Mouse (Mus musculus): Measurements from ENCODE around the gene Pip4k2b. TPM values are rescaled to one million over a fixed set of nuclear protein-coding genes. Genes with fewer than 3 reads are reported as not detected.
A peak's percentile ranks its signal among the peaks of the same experiment; 100 is the strongest.

Gene Pip4k2b
- total and polyA plus RNA-seq, 3 experiments, result 23.3 to 44.0 (median 30.8) TPM

DNA sequence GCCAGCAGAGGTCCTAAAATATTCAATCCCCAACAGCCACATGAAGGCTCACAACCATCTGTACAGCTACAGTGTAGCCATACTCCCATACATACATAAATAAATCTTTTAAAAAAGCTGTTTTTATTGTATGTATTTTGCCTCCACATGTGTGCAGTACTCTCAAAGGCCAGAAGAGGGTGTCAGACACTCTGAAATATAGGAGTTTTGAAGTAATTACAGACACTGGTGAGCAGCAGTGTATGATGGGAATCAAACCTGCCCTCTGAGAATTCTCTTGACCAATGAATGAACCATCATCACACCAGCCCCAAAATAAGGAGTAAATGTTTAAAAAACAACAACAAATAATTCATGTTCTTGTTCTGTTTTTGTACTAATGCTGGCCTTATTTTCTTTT is 17.1 kb upstream of the Pip4k2b start:
- in situ Hi-C loops (cut with MboI; ENCODE audit: low pct_ligation_motif_present, low pct_unique_long_range_greater_than_20kb, low sequenced_read_pairs), result no loop called here
- peaks cover 50 to 75% of the 10 kb centered on the region in 2 experiments for H3K36me3 ChIP-seq (replicated peaks in 1 of 2; ENCODE audit: control insufficient read depth in 1 of 2, insufficient read depth in 1 of 2, low read length in 1 of 2)

DNA sequence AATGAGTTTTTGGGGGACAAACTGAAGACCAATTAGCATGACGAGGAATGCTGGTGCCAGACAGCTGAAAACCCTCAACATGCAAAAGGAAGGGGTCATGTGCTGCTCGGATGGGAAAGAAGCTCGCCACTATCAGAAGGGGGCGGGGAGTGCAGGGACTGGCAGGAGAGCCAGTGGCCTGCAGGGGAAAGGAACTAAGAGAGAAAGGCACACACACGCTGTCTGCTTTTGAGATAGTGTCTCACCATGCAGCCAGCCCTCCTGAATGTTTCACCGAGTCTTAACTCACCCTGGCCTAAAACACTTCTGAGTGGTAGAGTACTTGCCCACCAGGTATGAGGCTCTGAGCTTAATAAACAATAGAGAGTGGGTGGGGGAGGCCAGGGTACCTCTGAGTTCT is 14.4 kb upstream of the Pip4k2b start:
- Histone ChIP-seq H3K9ac (ENCODE audit: insufficient read depth, low read depth) (no peak overlapping the region), H3K4me3 (replicated peaks in 1 of 3; ENCODE audit: low read depth in 2 of 3, low read length in 2 of 3, poor library complexity in 1 of 3) (no peak overlapping the region), H3K27ac (ENCODE audit: insufficient read depth, low read depth) (no peak overlapping the region), H3K4me1 (ENCODE audit: control insufficient read depth in 1 of 2, insufficient read depth in 2 of 2) (0 out of 4 replicates have a peak, but pooled peaks cover 0 to under 1% of the 10 kb centered on the region in 2 experiments), H3K79me2 (replicated peaks; ENCODE audit: control insufficient read depth, extremely low read depth, insufficient read depth, poor library complexity, severe bottlenecking) (no peaks in the 10 kb centered on the region), H3K4me2 (ENCODE audit: insufficient read depth, low read depth, poor library complexity, severe bottlenecking) (no peak overlapping the region), H3K27me3 (replicated peaks) (no peaks in the 10 kb centered on the region), H3K36me3 (replicated peaks in 1 of 2; ENCODE audit: control insufficient read depth in 1 of 2, insufficient read depth in 1 of 2, low read length in 1 of 2) (peaks cover 59 to 83% of the 10 kb centered on the region in 2 experiments), H3K9me3 (replicated peaks; ENCODE audit: low read length) (peaks cover 2% of the 10 kb centered on the region)
- in situ Hi-C loops (cut with MboI; ENCODE audit: low pct_ligation_motif_present, low pct_unique_long_range_greater_than_20kb, low sequenced_read_pairs), result no loop called here
- TF ChIP-seq CHD2 (IDR thresholded peaks at IDR 0.05; ENCODE audit: low read length) (no peak), UBTF (IDR thresholded peaks at IDR 0.05; ENCODE audit: low read depth, low read length) (no peak), MYC (IDR thresholded peaks at IDR 0.05; ENCODE audit: low read depth, low read length) (no peak), BHLHE40 (IDR thresholded peaks at IDR 0.05; ENCODE audit: low read depth, low read length) (no peak), RCOR1 (conservative IDR thresholded peaks at IDR 0.05; ENCODE audit: low read depth, low read length) (no peak), PAX5 (IDR thresholded peaks at IDR 0.05; ENCODE audit: low read length) (no peak), MAX (IDR thresholded peaks at IDR 0.05; ENCODE audit: low read length) (no peak), MAFK (IDR thresholded peaks at IDR 0.05; ENCODE audit: insufficient replicate concordance, low read length) (no peak), ZMIZ1 (IDR thresholded peaks at IDR 0.05; ENCODE audit: low read depth, low read length) (no peak)
- dilution Hi-C loops (cut with MboI; ENCODE audit: extremely low pct_ligation_motif_present, extremely low pct_unique_long_range_greater_than_20kb, low sequenced_read_pairs), result no loop called here
- DNase-seq (ENCODE audit: extremely low read depth), result no peak

More for the DNA sequence above, 17.1 kb upstream of the Pip4k2b start:
- H3K4me2 ChIP-seq (ENCODE audit: insufficient read depth, low read depth, poor library complexity, severe bottlenecking), result no peak overlapping the region
- H3K4me3 ChIP-seq (replicated peaks in 1 of 3; ENCODE audit: low read depth in 2 of 3, low read length in 2 of 3, poor library complexity in 1 of 3), result no peak overlapping the region
- no peak overlapping the region for H3K9ac ChIP-seq (ENCODE audit: insufficient read depth, low read depth)
- H3K4me1 ChIP-seq (ENCODE audit: control insufficient read depth in 1 of 2, insufficient read depth in 2 of 2), result peaks cover 8 to 18% of the 10 kb centered on the region in 2 experiments
- DNase-seq (ENCODE audit: extremely low read depth), result no peak
- H3K27me3 ChIP-seq (replicated peaks), result no peaks in the 10 kb centered on the region
- peaks cover 17% of the 10 kb centered on the region for H3K79me2 ChIP-seq (replicated peaks; ENCODE audit: control insufficient read depth, extremely low read depth, insufficient read depth, poor library complexity, severe bottlenecking)
- H3K9me3 ChIP-seq (replicated peaks; ENCODE audit: low read length), result peaks cover 2% of the 10 kb centered on the region
- no peak overlapping the region for H3K27ac ChIP-seq (ENCODE audit: insufficient read depth, low read depth)
- TF ChIP-seq RAD21 (IDR thresholded peaks at IDR 0.05; ENCODE audit: low read depth, low read length) (peak; percentile 36), SMC3 (IDR thresholded peaks at IDR 0.05; ENCODE audit: low read depth, low read length) (no peak), CTCF (conservative IDR thresholded peaks at IDR 0.05 in 1 of 2, IDR thresholded peaks at IDR 0.05 in 1 of 2; ENCODE audit: low read depth in 2 of 2, low read length in 2 of 2) (peak; percentile 18 to 55; a peak in 2 of 4 replicates), MAZ (IDR thresholded peaks at IDR 0.05; ENCODE audit: low read depth, low read length) (no peak), BHLHE40 (IDR thresholded peaks at IDR 0.05; ENCODE audit: low read depth, low read length) (no peak)
- dilution Hi-C loops (cut with MboI; ENCODE audit: extremely low pct_ligation_motif_present, extremely low pct_unique_long_range_greater_than_20kb, low sequenced_read_pairs), result no loop called here

DNA sequence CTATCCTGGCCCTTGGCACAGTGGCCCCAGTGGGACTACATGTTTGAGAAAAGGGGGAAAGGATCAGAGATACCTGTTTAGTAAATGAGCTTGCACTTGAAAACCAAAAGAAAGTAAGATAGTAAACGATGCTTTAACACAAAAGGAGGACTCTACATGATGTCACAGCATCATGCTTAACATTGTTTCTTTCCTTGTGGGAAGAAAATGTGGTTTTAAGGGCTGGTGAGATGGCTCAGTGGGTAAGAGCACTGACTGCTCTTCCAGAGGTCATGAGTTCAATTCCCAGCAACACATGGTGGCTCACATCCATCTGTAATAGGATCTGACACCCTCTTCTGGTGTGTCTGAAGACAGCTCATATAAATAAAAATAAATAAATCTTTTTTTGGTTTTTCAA is 13.6 kb upstream of the Pip4k2b start:
- no peaks in the 10 kb centered on the region for H3K27me3 ChIP-seq (replicated peaks)
- TF ChIP-seq MXI1 (IDR thresholded peaks at IDR 0.05; ENCODE audit: low read depth, low read length) (no peak), TBP (conservative IDR thresholded peaks at IDR 0.05; ENCODE audit: low read depth, low read length) (peak; percentile 81; the same call in 1 of the 2 replicates)
- no peak overlapping the region for H3K4me2 ChIP-seq (ENCODE audit: insufficient read depth, low read depth, poor library complexity, severe bottlenecking)
- H3K36me3 ChIP-seq (replicated peaks in 1 of 2; ENCODE audit: control insufficient read depth in 1 of 2, insufficient read depth in 1 of 2, low read length in 1 of 2), result peaks cover 61 to 85% of the 10 kb centered on the region in 2 experiments
- dilution Hi-C loops (cut with MboI; ENCODE audit: extremely low pct_ligation_motif_present, extremely low pct_unique_long_range_greater_than_20kb, low sequenced_read_pairs) (no loop called here), in situ Hi-C loops (cut with MboI; ENCODE audit: low pct_ligation_motif_present, low pct_unique_long_range_greater_than_20kb, low sequenced_read_pairs) (no loop called here)
- H3K9me3 ChIP-seq (replicated peaks; ENCODE audit: low read length), result peaks cover 2% of the 10 kb centered on the region
- no peak overlapping the region for H3K9ac ChIP-seq (ENCODE audit: insufficient read depth, low read depth)
- H3K79me2 ChIP-seq (replicated peaks; ENCODE audit: control insufficient read depth, extremely low read depth, insufficient read depth, poor library complexity, severe bottlenecking), result no peaks in the 10 kb centered on the region
- no peak overlapping the region for H3K4me3 ChIP-seq (replicated peaks in 1 of 3; ENCODE audit: low read depth in 2 of 3, low read length in 2 of 3, poor library complexity in 1 of 3)
- H3K27ac ChIP-seq (ENCODE audit: insufficient read depth, low read depth), result no peak overlapping the region
- no peak for DNase-seq (ENCODE audit: extremely low read depth)
- no peaks in the 10 kb centered on the region for H3K4me1 ChIP-seq (ENCODE audit: control insufficient read depth in 1 of 2, insufficient read depth in 2 of 2)
